Mouse (Mus musculus): ENCODE measurements around the gene Wnt2b. TPM values are rescaled to one million over a fixed set of nuclear protein-coding genes. Genes with fewer than 3 reads are reported as not detected.

Gene Wnt2b
- polyA plus RNA-seq, 1 experiment from 2014 or later, result 0.80 TPM

- Histone ChIP-seq H3K9ac (replicated peaks; ENCODE audit: low read length) (no peak overlapping the region), H3K27me3 (ENCODE audit: insufficient read depth, low read length) (peaks cover 39% of the 10 kb centered on the region), H3K4me3 (ENCODE audit: low read length) (no peak overlapping the region), H3K4me1 (ENCODE audit: insufficient read depth, low read length) (peaks cover 34% of the 10 kb centered on the region), H3K9me3 (ENCODE audit: low read length) (peaks cover 4% of the 10 kb centered on the region; the same call in 1 of the 2 replicates), H3K36me3 (ENCODE audit: insufficient read depth, low read length) (no peaks in the 10 kb centered on the region), H3K4me2 (replicated peaks; ENCODE audit: low read depth, low read length) (no peak overlapping the region), H3K27ac (ENCODE audit: low read length) (no peak overlapping the region)
- no peak for ATAC-seq (ENCODE audit: low FRiP score, low TSS enrichment)
- WGBS, result 78% methylated on average over 7 of the region's 7 CpGs
These were observed 4.4 kb upstream of the Wnt2b start for GRCm38 (mm10) chr3:104965991-104966554.

DNA sequence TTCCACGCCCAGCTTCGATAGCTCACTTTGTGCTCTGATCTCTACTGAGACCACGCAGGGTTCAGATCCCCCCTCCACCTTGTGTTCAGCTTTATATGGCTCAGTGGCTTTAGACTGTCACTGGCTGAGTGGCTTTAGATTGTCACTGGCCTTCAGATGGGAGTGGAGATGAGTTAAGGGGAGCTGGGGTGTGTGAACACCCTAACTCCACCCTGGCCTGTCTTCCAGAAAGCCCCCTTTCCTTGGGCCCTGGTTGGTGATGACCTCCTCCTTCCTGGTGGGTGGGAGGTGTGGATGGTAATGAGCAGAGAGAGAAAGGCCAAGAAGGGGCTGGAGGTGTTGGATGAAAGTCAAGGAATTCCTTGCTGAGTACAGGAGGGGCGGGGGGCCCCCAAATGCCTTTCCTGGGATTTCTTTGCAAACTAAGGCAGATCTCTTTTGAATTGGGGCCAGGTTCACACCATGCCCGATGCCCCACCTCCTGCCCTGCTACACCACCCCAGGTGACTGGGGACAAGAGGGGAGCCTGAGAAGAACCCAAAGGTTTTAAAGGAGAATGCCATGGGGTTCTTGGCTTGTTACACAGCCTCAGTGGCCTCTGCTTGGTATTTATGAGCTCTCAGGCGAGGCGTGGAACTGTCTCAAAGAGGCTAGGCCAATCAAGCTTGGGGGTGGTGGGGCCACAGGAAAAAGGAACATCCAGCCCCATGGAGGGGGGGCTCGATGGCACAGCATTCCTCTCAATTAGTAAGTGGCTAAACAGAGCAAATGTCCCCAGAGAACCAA, 3.5 kb upstream of the Wnt2b start:
- peaks cover 34% of the 10 kb centered on the region for H3K4me1 ChIP-seq (ENCODE audit: insufficient read depth, low read length)
- WGBS, result 66% methylated on average over 8 of the region's 8 CpGs
- H3K27me3 ChIP-seq (ENCODE audit: insufficient read depth, low read length), result peaks cover 48% of the 10 kb centered on the region

GRCm38 (mm10) chr3:104963331-104964276, 1.9 kb upstream of the Wnt2b start:
- no peak for ATAC-seq (ENCODE audit: low FRiP score, low TSS enrichment)
- no peak overlapping the region for H3K4me3 ChIP-seq (ENCODE audit: low read length)
- H3K9ac ChIP-seq (replicated peaks; ENCODE audit: low read length), result no peak overlapping the region
- H3K27ac ChIP-seq (ENCODE audit: low read length), result no peak overlapping the region
- H3K9me3 ChIP-seq (ENCODE audit: low read length), result no peaks in the 10 kb centered on the region
- peaks cover 63% of the 10 kb centered on the region for H3K27me3 ChIP-seq (ENCODE audit: insufficient read depth, low read length)
- H3K4me2 ChIP-seq (replicated peaks; ENCODE audit: low read depth, low read length), result no peak overlapping the region
- WGBS, result 28% methylated on average over 12 of the region's 13 CpGs
- H3K36me3 ChIP-seq (ENCODE audit: insufficient read depth, low read length), result no peaks in the 10 kb centered on the region
- peaks cover 33% of the 10 kb centered on the region for H3K4me1 ChIP-seq (ENCODE audit: insufficient read depth, low read length)

More for the DNA sequence above, 3.5 kb upstream of the Wnt2b start:
- Histone ChIP-seq H3K4me2 (replicated peaks; ENCODE audit: low read depth, low read length) (no peak overlapping the region), H3K4me3 (ENCODE audit: low read length) (no peak overlapping the region), H3K9ac (replicated peaks; ENCODE audit: low read length) (no peak overlapping the region), H3K27ac (ENCODE audit: low read length) (no peak overlapping the region), H3K9me3 (ENCODE audit: low read length) (no peaks in the 10 kb centered on the region), H3K36me3 (ENCODE audit: insufficient read depth, low read length) (no peaks in the 10 kb centered on the region)
- no peak for ATAC-seq (ENCODE audit: low FRiP score, low TSS enrichment)

DNA sequence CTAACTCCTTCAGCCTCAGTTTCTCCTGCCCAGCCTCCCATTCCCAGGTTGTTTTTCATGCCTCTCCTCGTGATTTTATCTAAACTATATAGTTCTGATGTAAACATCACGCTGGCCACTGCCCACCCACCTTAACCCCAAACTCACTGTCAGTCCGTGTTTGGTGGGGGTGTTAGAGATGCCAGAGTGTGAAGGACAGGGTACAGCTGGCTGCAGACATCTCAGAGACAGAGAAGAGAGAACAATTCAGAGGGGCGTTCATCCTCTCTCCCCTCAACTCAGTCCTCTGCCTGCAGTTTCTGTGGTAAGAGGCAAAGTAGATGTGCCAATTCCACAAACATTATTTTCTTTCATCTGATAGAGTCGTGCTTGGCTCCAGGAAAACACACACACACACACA, 1.1 kb upstream of the Wnt2b start:
- Histone ChIP-seq H3K27ac (ENCODE audit: low read length) (no peak overlapping the region), H3K36me3 (ENCODE audit: insufficient read depth, low read length) (no peaks in the 10 kb centered on the region), H3K4me2 (replicated peaks; ENCODE audit: low read depth, low read length) (no peak overlapping the region), H3K4me3 (ENCODE audit: low read length) (no peak overlapping the region), H3K9ac (replicated peaks; ENCODE audit: low read length) (no peak overlapping the region), H3K27me3 (ENCODE audit: insufficient read depth, low read length) (peaks cover 65% of the 10 kb centered on the region), H3K9me3 (ENCODE audit: low read length) (no peaks in the 10 kb centered on the region), H3K4me1 (ENCODE audit: insufficient read depth, low read length) (peaks cover 25% of the 10 kb centered on the region)
- WGBS, result 7% methylated on average over 5 of the region's 5 CpGs
- ATAC-seq (ENCODE audit: low FRiP score, low TSS enrichment), result no peak

- H3K9me3 ChIP-seq (ENCODE audit: low read length), result no peaks in the 10 kb centered on the region
- peak overlapping the region; percentile 53; the same call in 1 of the 2 replicates for H3K9ac ChIP-seq (replicated peaks; ENCODE audit: low read length)
- ATAC-seq (ENCODE audit: low FRiP score, low TSS enrichment), result 0 out of 2 replicates have a peak, but pooled peaks have one; percentile 10
- H3K4me2 ChIP-seq (replicated peaks; ENCODE audit: low read depth, low read length), result peak overlapping the region; percentile 82
- peaks cover 24% of the 10 kb centered on the region for H3K4me1 ChIP-seq (ENCODE audit: insufficient read depth, low read length)
- WGBS, result 0% methylated on average over 31 of the region's 31 CpGs
- peaks cover 65% of the 10 kb centered on the region for H3K27me3 ChIP-seq (ENCODE audit: insufficient read depth, low read length)
- no peak overlapping the region for H3K27ac ChIP-seq (ENCODE audit: low read length)
- no peaks in the 10 kb centered on the region for H3K36me3 ChIP-seq (ENCODE audit: insufficient read depth, low read length)
- peak overlapping the region; percentile 56 for H3K4me3 ChIP-seq (ENCODE audit: low read length)
These were observed 455 bp upstream of the Wnt2b start for GRCm38 (mm10) chr3:104962141-104962611.

DNA sequence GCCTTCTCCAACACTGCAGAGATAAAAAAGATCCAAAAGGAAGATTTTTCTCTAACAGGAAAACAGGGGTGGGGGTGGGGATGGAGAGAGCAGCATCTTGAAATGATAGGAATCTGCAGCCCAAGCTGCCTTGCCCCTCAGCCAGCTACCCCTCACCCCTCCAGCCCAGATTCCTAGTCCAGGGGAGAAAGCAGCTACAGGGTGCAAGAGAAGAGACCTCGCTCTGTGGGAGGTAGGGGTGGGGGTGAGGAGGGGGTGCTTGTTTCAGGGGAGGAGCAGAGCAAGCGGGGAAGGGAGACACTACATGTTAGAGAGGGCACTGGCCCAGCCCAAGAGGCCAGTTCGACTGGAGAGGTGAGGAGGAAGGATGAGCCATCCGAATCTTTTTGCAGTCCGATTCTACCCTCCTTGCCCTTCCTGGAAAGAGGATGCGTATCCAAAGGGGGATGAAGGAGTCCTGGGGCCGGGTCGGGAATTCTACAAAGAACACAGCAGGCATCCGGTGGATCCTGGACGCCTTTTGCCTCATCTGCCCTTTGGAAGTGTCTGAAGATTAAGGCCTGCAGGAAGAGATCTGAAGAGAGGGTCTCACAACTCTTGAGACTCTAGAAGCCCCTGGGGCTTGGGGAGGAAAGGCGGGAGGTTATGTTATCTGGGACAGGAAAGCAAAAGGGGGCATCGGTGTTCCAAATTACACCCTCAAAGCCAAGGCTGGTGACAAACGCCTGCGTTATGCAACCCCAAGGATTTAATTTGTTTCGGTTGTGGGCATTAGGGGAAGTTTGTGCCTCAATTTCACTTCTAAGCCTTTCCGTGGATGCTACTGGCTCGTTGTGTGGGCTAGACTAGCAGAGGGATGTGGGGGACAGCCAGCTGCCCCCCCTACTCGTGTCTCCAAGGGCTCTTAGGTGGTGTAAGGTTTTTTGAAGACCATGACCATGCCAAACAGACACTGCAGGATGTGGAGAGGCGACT, 1.4 kb downstream of the Wnt2b start:
- no peaks in the 10 kb centered on the region for H3K9me3 ChIP-seq (ENCODE audit: low read length)
- H3K27me3 ChIP-seq (ENCODE audit: insufficient read depth, low read length), result peaks cover 58% of the 10 kb centered on the region
- peaks cover 24% of the 10 kb centered on the region for H3K4me1 ChIP-seq (ENCODE audit: insufficient read depth, low read length)
- no peak overlapping the region for H3K27ac ChIP-seq (ENCODE audit: low read length)
- no peaks in the 10 kb centered on the region for H3K36me3 ChIP-seq (ENCODE audit: insufficient read depth, low read length)
- WGBS, result 18% methylated on average over 19 of the region's 19 CpGs
- no peak for ATAC-seq (ENCODE audit: low FRiP score, low TSS enrichment)
- no peak overlapping the region for H3K9ac ChIP-seq (replicated peaks; ENCODE audit: low read length)
- no peak overlapping the region; the same call in 1 of the 2 replicates for H3K4me3 ChIP-seq (ENCODE audit: low read length)
- H3K4me2 ChIP-seq (replicated peaks; ENCODE audit: low read depth, low read length), result no peak overlapping the region

GRCm38 (mm10) chr3:104956131-104956581, 5.6 kb downstream of the Wnt2b start:
- Histone ChIP-seq H3K9me3 (ENCODE audit: low read length) (no peaks in the 10 kb centered on the region), H3K36me3 (ENCODE audit: insufficient read depth, low read length) (peaks cover 10% of the 10 kb centered on the region; the same call in 1 of the 2 replicates), H3K4me2 (replicated peaks; ENCODE audit: low read depth, low read length) (no peak overlapping the region), H3K4me3 (ENCODE audit: low read length) (no peak overlapping the region), H3K27ac (ENCODE audit: low read length) (no peak overlapping the region), H3K27me3 (ENCODE audit: insufficient read depth, low read length) (peaks cover 26% of the 10 kb centered on the region), H3K9ac (replicated peaks; ENCODE audit: low read length) (no peak overlapping the region), H3K4me1 (ENCODE audit: insufficient read depth, low read length) (0 out of 2 replicates have a peak, but pooled peaks cover 1% of the 10 kb centered on the region)
- 59% methylated on average over 6 of the region's 6 CpGs for WGBS
- ATAC-seq (ENCODE audit: low FRiP score, low TSS enrichment), result peak; percentile 49

GRCm38 (mm10) chr3:104954551-104954950, 7.2 kb downstream of the Wnt2b start:
- Histone ChIP-seq H3K9ac (replicated peaks; ENCODE audit: low read length) (no peak overlapping the region), H3K4me2 (replicated peaks; ENCODE audit: low read depth, low read length) (no peak overlapping the region), H3K4me1 (ENCODE audit: insufficient read depth, low read length) (no peaks in the 10 kb centered on the region), H3K27me3 (ENCODE audit: insufficient read depth, low read length) (peaks cover 10% of the 10 kb centered on the region), H3K9me3 (ENCODE audit: low read length) (no peaks in the 10 kb centered on the region), H3K27ac (ENCODE audit: low read length) (no peak overlapping the region), H3K4me3 (ENCODE audit: low read length) (no peak overlapping the region), H3K36me3 (ENCODE audit: insufficient read depth, low read length) (peaks cover 16% of the 10 kb centered on the region; the same call in 1 of the 2 replicates)
- no peak for ATAC-seq (ENCODE audit: low FRiP score, low TSS enrichment)
- 96% methylated on average over 15 of the region's 15 CpGs for WGBS

Measured in kidney, embryonic 16.5 days (tissue).